Mouse (Mus musculus): ENCODE measurements around the gene Olfr572.

DNA sequence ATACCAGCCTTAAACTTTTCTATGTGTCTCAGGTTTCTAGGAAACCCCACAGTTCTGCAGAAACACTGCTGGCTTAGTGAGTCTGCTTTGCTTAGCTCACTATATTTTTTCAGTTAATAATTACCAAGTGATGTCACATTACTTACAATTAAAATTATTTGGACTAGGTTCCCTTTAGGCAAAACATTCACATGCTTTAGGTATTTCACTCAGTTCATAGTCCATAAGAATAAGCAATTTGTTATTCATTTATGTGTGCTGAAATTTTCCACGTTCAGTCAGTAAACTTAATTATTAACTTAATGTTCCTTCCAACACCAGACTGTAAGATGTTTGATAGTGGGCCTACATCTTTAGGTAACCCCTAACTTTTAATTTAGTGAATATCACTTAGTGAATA, 26.5 kb downstream of the Olfr572 start:
- TF ChIP-seq CTCF (IDR thresholded peaks at IDR 0.05; ENCODE audit: borderline replicate concordance, insufficient read depth, low read depth, low read length) (no peak), POLR2A (IDR thresholded peaks at IDR 0.05; ENCODE audit: borderline replicate concordance, insufficient read depth, low read length) (no peak)

Measured in cerebellum, adult 2 months (tissue).